Mouse (Mus musculus) cerebral cortex, adult 2 months (tissue): Measurements from ENCODE around the gene Dnajc15.

ENCODE experiments used
- WGBS: fragments of 180-500 bp; shearing (Covaris S2); methylation state at CpG from one replicate; pipeline ENCODE4 v1.1.7; 2018; 5-methylcytosine and 5-hydroxymethylcytosine counted together

The Dnajc15 gene

DNA sequence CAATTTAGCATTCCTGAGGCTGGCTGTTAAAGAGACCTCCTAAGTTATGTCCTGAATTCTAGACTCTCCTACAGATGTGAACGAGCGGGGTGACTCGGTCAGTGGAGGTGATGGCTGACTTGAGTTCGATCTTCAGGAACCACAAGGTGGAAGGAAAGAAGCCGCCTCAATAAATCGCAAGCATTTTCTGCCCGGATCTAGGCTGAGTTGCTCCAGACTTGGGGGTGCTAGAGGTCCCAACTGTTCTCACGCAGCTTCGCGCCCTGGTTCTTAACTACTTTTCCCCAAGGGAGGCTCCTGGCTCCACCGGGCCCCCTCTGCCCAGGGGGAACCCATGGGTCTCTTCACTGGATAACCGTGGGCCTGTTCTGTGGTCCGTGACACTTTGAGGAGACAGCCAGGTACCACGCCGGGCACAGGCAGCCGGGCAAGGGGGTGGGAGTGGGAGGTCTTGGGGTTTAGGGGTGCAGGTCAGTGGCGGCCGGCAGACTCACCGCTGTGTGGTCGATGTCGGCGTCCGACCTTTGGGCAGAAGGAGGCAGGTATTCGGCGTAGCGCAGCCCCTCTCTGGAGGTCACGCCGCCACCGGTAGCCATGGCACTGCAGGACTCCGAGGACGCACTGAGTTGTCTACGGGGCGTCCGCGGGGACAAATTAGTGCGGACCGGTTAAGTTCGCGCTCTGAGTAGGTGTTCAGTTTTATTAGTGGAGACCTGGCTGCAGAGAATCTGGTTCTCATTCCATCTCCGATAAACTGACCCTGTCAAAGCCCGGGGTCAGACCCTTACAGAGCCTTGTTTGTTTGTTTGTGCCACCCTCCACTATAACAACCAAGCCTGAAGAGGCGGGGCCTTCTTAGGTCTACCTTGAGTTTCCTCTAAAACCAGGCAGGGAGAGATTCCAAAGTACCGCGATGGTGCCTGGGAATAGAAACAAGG lies at the start of gene Dnajc15:
TSS of gene Dnajc15 (minus strand) at position 822 of the 938 bp plus-strand sequence.
- 2% methylated on average over 44 of the region's 44 CpGs for WGBS

DNA sequence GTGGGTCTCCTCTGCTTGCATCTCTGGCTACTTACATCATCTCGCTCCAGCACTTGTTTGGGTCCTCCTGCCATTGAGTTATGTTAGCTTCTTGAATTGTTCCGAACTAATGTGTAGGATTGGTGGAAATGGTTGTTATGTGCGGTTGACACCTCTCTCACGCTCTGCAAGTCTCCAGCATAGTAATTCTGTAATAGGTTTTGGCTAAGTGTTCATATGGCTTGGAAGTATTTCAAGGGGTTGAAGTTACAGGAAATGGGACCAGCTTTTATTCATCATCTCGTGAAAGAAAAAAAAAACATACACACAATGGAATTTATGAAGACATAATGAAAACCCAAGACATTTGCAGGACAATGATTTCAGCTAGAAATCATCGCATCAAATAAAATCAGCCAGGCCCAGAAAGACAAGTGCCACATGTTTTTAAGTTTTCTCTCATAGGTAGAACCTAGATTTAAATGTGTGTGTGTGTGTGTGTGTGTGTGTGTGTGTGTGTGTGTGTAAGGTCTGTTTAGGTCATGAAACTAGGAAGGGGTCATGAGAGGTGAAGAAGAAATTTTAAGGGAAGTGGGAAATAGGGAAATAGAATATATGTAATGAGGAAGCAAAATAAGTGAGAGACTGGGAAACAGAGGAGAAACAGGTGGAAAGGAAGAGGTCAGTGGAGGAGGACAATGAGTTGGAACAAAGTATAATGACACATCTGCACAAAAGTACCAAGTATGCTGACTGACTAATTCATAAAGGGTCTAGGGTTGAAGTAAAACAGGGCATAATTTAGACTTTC lies 48.3 kb upstream of the Dnajc15 start:
- WGBS, result 86% methylated on average over 6 of the region's 6 CpGs

DNA sequence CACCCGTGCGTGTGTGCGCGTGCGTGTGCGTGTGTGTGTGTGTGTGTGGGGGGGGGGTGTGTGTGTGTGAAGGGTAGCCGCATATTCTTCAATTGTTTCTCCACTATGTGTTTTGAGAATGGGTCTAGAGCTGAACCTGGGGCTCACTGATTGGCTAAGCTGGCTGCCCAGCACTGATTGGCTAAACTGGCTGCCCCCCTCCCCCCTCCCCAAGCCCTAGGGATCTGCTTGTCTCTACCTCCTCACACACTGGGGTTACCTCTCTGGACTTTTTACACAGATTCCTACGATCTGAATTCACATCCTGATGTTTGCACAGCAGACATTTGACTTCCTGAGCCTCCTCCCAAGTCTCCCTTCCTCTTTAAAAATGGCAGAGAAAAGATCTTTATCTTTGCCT lies 46.7 kb upstream of the Dnajc15 start:
- WGBS, result 91% methylated on average over 8 of the region's 8 CpGs

DNA sequence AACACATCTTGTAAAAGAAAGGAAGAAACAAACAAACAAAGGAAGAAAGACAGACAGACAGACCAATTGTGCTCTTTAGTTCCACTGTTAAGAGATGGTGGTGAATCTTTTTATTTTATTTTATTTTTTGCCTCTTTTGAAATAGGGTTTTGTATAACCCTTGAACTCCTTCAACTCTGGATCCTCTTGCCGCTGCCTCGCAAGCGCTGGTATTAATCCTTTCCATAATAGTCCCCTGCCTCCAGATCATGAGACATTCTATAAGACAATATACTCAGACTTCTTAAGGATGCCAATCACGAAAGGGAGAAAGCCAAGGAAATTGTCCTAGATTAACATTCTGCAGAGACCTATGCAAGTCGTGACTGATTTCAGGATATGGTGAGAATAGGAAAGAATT lies 40.9 kb upstream of the Dnajc15 start:
- WGBS, result 78% methylated on average over 5 of the region's 5 CpGs

DNA sequence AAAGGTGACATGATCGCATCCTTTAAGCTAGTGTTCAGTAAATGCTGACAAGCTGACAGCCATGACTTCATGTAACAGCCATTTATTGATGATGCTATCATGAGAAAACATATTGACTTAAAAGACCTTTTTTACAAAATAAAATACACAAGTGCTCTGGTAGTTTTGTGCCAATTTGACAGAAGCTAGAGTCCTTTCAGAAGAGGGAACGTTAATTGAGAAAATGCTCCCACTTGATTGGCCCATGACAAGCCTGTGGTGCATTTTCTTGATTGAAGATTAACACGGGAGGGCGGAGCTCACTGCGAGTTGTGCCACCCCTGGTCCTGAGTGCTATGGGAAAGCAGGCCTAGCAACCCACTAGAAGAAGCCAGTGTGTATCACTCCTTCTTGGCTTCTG lies 31.7 kb upstream of the Dnajc15 start:
- 92% methylated on average over 5 of the region's 5 CpGs for WGBS

DNA sequence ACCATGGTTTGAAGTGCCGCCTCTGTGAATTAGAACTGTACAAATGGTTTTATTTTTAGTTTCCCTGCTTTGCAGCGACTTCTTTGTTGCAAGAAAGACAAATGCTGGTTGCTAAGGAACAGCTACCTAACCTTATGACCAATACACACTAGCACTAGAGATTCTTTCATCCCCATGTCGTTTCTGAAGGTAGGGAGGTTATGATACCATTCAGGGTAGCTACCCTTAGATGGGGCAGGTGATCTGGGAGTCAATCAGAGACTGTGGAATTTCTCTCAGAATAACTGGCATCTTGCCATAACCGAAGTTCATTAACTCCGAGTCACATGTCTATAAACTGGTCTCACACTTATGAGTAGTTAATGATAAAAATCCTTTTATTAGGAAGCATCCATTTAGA lies 30.5 kb upstream of the Dnajc15 start:
- 25% methylated on average over 5 of the region's 5 CpGs for WGBS

DNA sequence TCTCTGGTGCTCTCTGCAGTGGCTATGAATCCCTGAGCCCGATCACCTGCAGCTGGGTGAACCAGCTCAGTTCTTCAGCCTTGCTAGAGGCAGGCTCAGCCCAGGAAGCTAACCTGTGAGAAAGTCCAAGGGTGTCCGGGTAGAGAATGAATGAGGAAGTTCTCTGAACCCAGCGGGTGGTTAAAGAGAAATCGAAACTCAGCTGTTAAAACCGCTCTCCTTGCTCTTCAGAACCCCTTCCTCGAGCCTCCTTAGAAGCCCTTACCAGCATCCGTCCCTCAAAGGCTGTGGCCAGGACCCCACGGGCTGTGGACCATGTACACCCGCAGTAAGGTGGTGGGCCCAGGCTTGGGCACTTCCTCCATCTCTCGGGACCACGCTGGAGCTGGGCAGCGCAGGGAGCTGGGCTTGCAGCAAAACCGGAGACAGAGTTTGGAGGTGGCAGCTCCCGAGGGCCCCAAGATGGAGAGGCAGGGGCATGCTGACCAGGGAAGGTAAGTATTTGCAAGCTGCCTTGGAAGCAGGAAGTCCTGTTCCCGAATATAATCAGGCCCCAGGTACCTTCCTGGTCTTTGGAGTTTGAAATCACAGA lies 29.3 kb upstream of the Dnajc15 start, which contains the start of gene Epsti1:
TSS of gene Epsti1 (plus strand) at position 69 of the 592 bp plus-strand sequence.
- WGBS, result 80% methylated on average over 15 of the region's 15 CpGs

DNA sequence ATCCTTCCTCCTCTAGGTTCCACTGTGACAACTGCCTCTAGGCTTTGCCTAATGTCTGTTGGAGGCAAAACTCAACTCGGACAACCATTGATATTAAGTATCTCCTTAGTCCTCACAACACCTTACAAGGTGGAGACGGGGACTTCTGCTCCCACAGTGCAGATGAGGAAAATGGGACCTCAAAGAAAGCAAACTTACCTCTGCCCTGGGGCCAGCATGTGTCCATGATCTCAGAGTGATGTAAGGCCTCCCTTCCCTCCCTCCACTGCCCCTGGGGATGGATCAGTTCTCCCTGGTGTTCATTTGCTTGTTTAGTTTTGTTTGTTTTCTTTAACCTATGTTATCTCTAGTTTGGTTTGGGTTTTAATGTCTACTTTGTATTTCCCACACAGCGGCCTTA lies 27.6 kb upstream of the Dnajc15 start:
- 93% methylated on average over 3 of the region's 3 CpGs for WGBS

DNA sequence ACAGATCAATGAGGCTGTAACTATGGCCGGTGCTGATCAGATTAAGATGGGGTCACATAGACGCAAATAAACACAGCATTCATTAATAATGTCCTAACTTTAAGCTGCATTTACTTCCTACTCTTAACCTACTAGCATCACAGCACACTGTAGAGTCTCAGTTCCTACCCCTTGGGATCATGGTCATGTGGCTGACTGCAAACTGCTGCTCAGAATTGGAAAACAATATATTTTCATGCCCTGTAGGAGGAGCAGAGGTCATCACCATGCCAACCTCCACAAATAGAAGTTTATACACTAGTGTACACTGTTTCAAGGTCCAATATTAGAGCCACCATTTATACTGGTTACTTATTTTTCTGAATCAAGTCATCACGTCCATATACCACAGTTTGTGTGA lies 21.0 kb upstream of the Dnajc15 start:
- WGBS, result 88% methylated on average over 3 of the region's 3 CpGs

DNA sequence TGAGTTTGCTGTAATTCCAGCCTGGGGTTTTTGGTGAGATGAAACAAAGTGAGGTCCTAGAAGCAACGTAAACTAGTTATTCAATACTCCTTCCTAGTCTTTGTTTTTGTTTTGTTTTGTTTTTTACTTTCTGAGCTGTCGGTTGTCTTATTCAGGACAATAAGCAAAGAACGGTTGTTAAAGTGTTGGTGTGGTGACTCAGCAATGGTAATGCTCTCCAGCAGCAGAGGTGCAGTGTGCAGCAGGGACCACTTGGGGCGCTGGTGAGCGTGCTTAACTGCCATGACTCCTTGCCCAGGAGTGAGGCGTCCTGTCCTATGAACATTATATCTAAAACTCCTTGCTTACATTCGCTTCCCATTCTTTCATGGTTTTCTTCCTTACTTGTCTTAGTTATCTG lies 15.0 kb upstream of the Dnajc15 start:
- WGBS, result 89% methylated on average over 7 of the region's 7 CpGs

DNA sequence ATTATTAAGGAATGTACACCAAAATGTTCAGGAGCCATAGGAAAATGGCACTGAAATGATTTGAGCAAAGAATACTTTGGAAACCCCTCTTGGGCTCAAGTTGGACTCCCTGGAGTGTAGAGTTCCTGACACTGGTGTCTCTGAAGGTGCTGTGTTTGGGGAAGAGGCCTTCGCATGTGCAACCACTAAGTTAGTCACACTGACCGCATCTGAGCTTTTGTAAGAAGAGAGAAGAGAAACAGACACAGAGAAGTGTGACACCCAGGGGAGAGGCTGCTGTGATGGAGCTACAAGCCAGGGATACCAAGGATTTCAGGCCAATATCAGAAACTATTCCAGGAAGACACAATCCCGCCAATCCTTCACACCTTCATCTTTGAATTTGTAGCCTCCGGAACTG lies 12.0 kb upstream of the Dnajc15 start:
- WGBS, result 84% methylated on average over 4 of the region's 4 CpGs

DNA sequence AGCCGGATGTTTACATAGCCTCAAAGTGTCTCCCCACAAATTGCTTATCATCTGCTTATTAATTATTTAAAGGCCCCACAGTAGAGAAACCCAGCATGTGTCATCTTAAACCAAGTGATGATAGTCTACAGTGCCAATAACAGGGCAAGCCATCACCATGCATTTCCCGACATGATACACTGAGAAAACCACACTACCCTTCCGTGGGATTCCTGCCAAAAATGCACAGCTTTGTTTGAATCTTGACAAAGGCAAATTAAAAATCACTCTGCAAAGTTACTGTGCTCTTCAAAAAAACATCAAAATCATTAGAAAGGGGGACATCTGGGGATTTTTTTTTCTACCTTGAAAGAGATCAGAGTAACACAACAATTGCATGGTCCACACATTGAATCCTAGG lies 11.5 kb upstream of the Dnajc15 start:
- 71% methylated on average over 3 of the region's 3 CpGs for WGBS

DNA sequence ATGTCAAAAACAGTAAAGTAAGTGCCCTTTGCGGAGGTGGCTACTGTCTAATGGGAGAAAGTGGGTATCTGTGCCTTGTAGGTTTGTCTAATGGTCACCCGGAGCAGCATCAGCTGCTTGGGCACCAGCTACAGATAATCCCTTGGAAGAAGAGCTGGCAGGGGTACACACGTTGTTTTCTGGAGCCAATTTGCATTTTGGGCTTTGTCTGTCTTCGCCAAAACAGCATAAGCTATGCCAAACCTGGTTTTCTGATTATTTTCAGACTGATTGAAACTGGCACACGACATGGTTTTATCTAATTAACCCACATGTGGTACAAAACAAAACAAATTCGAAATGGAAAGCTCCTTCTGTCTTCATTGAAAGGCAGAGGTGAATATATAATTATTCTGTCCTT lies 7.7 kb upstream of the Dnajc15 start:
- WGBS, result 62% methylated on average over 6 of the region's 6 CpGs

DNA sequence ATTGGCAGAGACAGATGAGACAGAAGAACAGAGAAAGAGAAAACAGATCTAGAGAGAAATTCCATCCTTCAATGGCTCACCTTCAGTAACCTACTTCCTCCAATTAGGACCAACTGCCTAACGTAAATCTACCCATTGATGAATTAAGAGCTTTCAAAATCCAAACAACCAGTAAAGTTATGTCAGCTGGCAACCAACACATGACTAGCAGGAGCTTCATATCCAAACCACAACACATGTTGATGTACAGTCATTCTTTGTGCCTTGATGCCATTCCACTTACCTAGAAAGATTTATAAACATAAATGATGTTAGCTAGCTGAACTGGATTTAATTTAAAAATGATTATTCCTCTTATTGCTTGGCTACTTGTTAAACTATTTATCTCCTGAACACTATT lies 7.1 kb upstream of the Dnajc15 start:
- WGBS, result 95% methylated on average over 1 of the region's 1 CpGs

DNA sequence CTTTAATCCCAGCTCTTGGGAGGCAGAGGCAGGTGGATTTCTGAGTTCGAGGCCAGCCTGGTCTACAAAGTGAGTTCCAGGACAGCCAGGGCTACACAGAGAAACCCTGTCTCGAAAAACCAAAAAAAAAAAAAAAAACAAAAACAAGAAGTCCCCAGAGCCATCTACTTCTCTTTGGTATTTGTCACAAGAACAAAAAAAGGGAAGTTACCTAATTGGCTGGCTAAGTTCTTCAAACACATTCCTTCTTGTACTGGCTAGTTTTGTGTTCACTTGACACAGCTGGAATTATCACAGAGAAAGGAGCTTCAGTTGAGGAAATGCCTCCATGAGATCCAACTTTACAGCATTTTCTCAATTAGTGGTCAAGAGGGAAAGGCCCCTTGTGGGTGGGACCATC lies 3.0 kb upstream of the Dnajc15 start:
- 80% methylated on average over 2 of the region's 2 CpGs for WGBS

DNA sequence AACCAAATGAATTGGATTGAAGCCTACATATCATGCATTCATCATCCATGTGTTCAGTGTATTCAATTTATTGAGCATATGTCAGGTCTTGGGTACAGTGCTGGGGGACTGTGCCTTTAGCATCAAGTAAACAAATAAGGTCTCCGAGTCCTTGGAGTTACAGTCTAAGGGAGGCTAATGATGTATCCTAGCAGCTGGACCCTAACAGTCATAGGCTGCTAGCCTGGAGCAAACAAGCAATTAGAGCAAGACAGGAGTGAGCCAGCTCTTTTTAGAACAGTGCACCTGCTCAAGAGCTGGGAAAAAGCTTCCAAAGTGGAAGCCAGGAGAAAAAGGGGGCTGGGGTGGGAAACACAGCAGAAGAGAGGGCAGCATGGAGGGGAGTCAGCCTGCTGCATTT lies 1.3 kb upstream of the Dnajc15 start:
- 73% methylated on average over 1 of the region's 1 CpGs for WGBS

DNA sequence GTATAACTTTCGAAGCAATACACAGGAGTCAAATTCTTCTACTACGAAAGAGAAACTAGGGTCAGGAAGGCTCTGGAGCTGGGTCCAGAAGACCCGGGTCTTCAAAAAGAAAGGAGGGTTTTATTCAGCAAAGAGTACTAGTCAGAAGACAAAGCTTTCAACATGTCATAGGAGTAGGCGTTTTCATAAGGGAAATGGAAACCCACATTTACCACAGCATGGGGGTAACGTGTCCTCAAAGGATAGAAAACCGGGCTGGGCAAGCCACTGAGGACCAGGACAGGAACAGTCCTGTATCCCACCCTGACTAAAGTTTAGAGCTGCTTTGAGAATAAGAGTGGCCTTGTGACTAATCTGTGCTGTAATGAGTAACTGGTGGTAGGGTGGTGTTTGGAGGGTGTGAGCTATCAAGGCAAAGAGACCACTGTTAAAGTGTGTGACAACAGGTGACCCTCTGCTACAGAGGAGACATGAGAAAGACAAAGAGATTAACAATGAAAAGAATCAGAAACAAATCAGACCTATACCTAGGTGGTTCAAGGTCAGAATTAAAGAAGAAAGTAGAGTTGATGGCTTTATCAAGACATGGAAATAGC lies 3.4 kb downstream of the Dnajc15 start:
- 90% methylated on average over 6 of the region's 6 CpGs for WGBS

DNA sequence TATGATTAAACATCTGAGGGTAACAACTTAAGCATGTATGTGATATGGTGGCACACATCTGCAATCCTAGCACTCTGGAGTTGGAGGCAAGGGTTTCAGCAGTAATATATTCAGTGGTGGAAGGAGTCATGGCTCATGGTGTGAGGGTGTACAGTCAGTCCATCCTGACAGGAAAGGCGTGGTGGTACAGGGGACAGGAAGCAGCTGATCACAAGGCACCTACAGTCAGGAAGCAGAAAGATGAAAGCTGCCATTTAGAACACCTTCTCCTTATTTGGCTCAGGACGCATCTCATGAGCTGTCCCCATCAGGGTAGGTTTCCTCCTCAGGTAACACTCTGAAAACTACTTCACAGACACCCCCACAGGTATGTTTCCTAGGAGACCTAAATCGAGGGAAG lies 4.0 kb downstream of the Dnajc15 start:
- 93% methylated on average over 3 of the region's 3 CpGs for WGBS

DNA sequence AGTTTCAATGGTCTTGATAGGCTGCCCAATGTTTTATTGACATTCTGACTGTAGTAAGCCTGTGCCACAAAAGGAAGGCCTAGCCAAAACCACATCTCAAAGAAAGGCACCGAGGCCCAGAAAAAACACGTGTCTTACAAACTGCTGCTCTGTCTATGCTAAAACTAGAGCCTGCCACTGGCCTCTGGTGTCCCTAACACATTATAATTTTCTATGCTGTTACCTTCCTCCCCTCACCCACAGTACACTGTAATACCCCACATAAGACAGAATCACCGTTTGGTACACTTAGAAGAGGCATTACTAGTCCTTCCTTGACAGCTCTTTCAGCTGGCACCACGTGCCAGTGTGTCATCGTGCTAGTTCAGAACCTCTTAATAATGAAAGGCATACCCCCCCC lies 7.3 kb downstream of the Dnajc15 start:
- 81% methylated on average over 5 of the region's 5 CpGs for WGBS

DNA sequence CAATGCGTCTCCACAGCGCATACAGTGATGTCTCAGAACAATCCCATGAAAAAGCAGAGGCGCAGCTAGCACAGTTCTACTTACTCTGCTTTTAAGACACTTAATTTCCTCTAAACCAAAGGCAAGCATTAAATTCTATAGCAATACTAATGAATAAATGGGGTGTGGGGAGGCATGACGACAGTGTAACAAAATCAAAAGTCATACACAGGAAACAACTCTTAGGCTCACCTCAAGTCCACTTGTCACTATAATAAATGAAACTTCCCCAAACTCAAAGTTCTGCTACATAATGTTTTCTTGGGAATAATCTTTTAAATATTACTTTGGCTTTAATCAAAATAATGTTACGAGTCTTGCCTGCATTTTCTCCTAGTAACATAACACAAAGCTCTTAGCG lies 10.4 kb downstream of the Dnajc15 start:
- 89% methylated on average over 6 of the region's 6 CpGs for WGBS

DNA sequence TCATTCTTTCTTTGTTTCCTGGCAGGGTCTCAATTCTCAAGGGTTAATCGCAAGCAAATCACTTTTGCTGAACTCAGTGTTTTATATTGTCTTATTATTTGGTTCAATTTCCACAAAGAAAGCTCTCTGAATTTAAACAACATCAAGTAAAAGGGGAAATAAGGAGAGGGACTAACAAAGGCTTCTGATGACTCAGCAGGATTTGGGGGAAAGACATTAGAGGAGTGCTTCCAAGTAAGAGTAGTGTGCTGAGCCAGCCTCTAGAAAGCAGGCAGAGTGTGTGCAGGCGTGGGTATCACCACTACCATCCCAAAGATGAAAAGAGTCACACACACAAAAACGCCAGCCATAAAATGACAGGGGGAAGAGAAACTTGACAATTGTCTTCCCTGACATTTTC lies 10.9 kb downstream of the Dnajc15 start:
- WGBS, result 42% methylated on average over 3 of the region's 3 CpGs
